Mouse (Mus musculus) forebrain, postnatal 0 days (tissue): ENCODE measurements around the gene Rnf181. TPM values are rescaled to one million over a fixed set of nuclear protein-coding genes. Genes with fewer than 3 reads are reported as not detected.
A peak's percentile ranks its signal among the peaks of the same experiment; 100 is the strongest.

Source experiments
- ATAC-seq: fragments of 200-750 bp; cut with Nextera tagmentation; 2 replicates; pipeline ENCODE4 v1.8.0; 2017; ENCODE audit warnings: mild to moderate bottlenecking, moderate library complexity
- DNase-seq: peaks from one replicate; pipeline ENCODE4 v3.0.0-alpha.2; 2015
- H3K27ac ChIP-seq: fragments of 300-500 bp; sonication (generic); 2 replicates; pipeline ENCODE4 v1.5.1; 2014; ENCODE audit warnings: low read depth, mild to moderate bottlenecking, antibody characterized with exemption, low read length, moderate library complexity, mixed read lengths
- H3K27me3 ChIP-seq: fragments of 300-500 bp; sonication (generic); 2 replicates; pipeline ENCODE4 v1.6.1; 2014; ENCODE audit warnings: mild to moderate bottlenecking, low read length, mixed read lengths; ENCODE audit not compliant: insufficient read depth
- H3K36me3 ChIP-seq: fragments of 300-500 bp; sonication (generic); 2 replicates; pipeline ENCODE4 v1.6.1; 2014; ENCODE audit warnings: mild to moderate bottlenecking, moderate library complexity; ENCODE audit not compliant: insufficient read depth
- H3K4me1 ChIP-seq: fragments of 300-500 bp; sonication (generic); 2 replicates; pipeline ENCODE4 v1.6.1; 2014; ENCODE audit warnings: antibody characterized with exemption; ENCODE audit not compliant: insufficient read depth
- H3K4me2 ChIP-seq: fragments of 300-500 bp; sonication (generic); 2 replicates; pipeline ENCODE4 v1.6.1; 2014; ENCODE audit warnings: low read depth, mild to moderate bottlenecking, moderate library complexity
- H3K4me3 ChIP-seq: fragments of 300-500 bp; sonication (generic); 2 replicates; pipeline ENCODE4 v1.5.1; 2014; ENCODE audit warnings: low read depth, low read length, mixed read lengths
- H3K9ac ChIP-seq: fragments of 300-500 bp; sonication (generic); 2 replicates; pipeline ENCODE4 v1.6.1; 2014; ENCODE audit warnings: mild to moderate bottlenecking
- H3K9me3 ChIP-seq: fragments of 300-500 bp; sonication (generic); 2 replicates; pipeline ENCODE4 v1.6.1; 2016; ENCODE audit warnings: low read length
- CTCF ChIP-seq: sonication (generic); IDR thresholded peaks from 2 replicates; pipeline ENCODE4 v1.5.1; 2016; ENCODE audit warnings: antibody characterized with exemption, control low read depth, low read depth
- WGBS: fragments of 180-500 bp; shearing (Covaris S2); extraction: QIAGEN DNeasy Blood & Tissue Kit; methylation state at CpG from one replicate; pipeline ENCODE4 v1.1.7; 2014; 5-methylcytosine and 5-hydroxymethylcytosine counted together
- polyA plus RNA-seq: library from polyadenylated mRNA; unstranded; fragments of >200 nt; fragmentation: Nextera tagmentation; extraction: Ambion mirVana; gene quantifications from 2 replicates; pipeline ENCODE4 v1.2.1, GENCODE M21; 2015
- total RNA-seq: library from RNA; depleted of rRNA; stranded (reverse); fragments of >200 nt; gene quantifications from 2 replicates; pipeline ENCODE4 v1.2.3, GENCODE M21; 2014

Rnf181 gene
- total and polyA plus RNA-seq, 2 experiments from 2014 or later = 76.3 to 117 TPM

DNA sequence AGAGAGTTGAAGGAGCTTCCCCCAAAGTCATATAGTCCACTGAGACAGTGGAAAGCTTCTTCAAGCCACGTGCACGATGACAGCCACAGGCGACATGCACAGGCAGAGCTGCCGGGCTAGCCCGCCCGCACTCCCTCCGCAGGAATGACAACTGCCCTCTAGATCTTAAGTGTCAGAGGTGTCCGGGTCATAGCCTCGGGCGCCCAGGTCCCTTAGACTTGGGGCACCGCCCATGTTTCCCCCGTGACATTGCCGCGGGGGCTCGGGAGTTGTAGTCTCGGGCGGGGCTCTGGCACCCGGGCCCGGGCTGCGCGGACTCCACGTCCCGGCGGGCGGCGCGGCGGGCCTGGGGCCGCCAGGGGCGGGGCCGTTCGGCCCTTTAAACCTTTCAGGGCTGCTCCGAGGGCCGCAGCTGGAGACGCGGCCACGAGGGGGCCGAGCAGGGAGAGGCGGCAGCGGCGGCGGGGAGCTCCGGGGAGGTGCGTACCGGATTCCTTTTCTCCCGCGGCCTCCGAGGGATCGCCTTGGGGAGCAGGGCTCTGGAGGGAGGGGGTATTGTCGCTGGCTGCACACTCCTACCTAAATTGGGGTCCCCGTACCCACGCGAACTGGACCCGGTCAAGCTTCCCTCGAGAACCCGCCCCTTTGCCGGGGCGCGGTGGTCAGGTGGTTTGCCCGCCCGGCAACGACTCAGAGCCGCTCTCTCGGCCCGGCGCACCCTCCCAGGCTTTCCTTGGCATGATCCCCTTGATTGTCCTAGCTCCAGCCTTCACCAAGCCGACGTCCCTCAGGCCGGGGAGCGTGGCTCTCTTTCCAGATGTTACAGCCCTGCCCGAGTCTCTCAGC lies 11.5 kb downstream of the Rnf181 start, which contains the start of gene Tmem150a:
Gene Tmem150a (plus strand): TSS at position 382 of the 846 bp plus-strand sequence.
- WGBS = 6% methylated on average over 70 of the region's 71 CpGs

DNA sequence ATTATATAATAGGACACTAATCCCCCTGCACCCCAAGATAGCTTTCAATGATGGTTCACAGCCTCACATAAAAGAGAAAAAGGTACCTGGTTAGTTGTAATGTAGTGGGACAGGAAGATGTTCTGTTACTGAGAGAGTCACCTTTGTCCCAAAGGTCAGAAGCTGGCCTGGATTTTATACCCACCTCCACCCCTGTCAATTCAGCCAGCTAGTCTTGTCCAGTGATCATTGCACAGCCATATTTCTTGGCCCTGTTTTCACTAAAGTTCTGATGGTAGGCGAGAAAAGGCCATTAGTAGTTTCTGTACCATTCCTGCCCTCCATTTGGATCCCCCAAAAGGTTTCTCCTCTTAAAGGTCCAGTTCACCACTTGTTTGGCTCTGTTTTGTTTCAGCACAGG lies 12.7 kb downstream of the Rnf181 start:
- 0 out of 2 replicates have a peak, but pooled peaks cover 6% of the 10 kb centered on the region for H3K4me1 ChIP-seq
- H3K27ac ChIP-seq = no peak overlapping the region
- H3K4me3 ChIP-seq = no peak overlapping the region
- H3K4me2 ChIP-seq = no peak overlapping the region
- peaks cover 29% of the 10 kb centered on the region for H3K36me3 ChIP-seq
- no peak for DNase-seq
- no peak for ATAC-seq
- H3K9me3 ChIP-seq = no peaks in the 10 kb centered on the region
- 82% methylated on average over 1 of the region's 1 CpGs for WGBS
- H3K9ac ChIP-seq = no peak overlapping the region
- H3K27me3 ChIP-seq = no peaks in the 10 kb centered on the region
- TF ChIP-seq CTCF = no peak

More for the DNA sequence above, 11.5 kb downstream of the Rnf181 start, which contains the start of gene Tmem150a:
- Histone ChIP-seq H3K9ac (peak within 1 kb of the TSS; percentile 88), H3K27ac (peak within 1 kb of the TSS; percentile 71), H3K36me3 (peaks cover 31% of the 10 kb centered on the region), H3K27me3 (no peaks in the 10 kb centered on the region), H3K4me1 (0 out of 2 replicates have a peak, but pooled peaks cover 6% of the 10 kb centered on the region), H3K4me3 (peak within 1 kb of the TSS; percentile 69), H3K4me2 (peak within 1 kb of the TSS; percentile 93), H3K9me3 (no peaks in the 10 kb centered on the region)
- DNase-seq = peak; percentile 82
- peak; percentile 46 for TF ChIP-seq CTCF
- peak; percentile 93 for ATAC-seq

DNA sequence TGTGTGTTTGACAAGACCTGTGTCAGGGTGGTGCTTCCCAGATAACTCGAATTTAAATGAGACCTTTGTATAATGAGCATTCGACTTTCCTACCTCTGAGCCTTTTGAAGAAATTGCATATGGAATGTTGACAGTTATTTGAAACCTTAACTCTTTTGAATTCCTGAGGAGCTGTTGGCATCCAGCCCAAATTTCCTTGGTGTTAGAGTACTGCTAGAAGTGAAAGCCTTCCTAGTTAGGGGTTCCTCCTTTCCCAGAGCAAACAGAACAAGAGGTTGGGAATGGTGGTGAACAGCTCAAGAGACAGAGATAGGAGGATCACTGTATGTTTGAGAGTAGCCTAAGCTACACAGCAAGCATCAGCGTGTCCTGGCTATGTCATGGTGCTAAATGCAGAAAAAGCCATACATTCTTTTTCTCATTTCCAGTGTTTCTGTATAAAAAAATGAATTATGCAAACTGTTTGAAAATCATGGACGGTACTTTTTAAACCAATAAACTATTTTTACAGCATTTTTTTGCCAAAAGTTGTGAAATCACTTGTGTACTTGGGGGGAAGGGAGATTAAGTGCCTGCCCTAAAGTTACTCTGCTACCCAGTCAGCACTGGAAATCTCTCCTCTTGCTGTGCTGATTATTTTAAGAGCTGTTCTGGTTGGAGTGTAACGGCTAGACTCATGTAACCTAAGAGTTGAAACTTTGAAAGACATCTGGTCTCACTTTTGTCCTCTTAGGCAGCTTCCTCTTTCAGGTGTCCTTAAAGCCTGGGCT lies 13.9 kb downstream of the Rnf181 start:
- no peak overlapping the region for H3K4me2 ChIP-seq
- no peak for ATAC-seq
- H3K27me3 ChIP-seq = no peaks in the 10 kb centered on the region
- TF ChIP-seq CTCF = no peak
- H3K36me3 ChIP-seq = peaks cover 19% of the 10 kb centered on the region
- DNase-seq = no peak
- H3K4me3 ChIP-seq = no peak overlapping the region
- WGBS = 69% methylated on average over 5 of the region's 5 CpGs
- H3K9me3 ChIP-seq = no peaks in the 10 kb centered on the region
- H3K9ac ChIP-seq = no peak overlapping the region
- no peak overlapping the region for H3K27ac ChIP-seq
- H3K4me1 ChIP-seq = peaks cover 12% of the 10 kb centered on the region; the same call in 1 of the 2 replicates

DNA sequence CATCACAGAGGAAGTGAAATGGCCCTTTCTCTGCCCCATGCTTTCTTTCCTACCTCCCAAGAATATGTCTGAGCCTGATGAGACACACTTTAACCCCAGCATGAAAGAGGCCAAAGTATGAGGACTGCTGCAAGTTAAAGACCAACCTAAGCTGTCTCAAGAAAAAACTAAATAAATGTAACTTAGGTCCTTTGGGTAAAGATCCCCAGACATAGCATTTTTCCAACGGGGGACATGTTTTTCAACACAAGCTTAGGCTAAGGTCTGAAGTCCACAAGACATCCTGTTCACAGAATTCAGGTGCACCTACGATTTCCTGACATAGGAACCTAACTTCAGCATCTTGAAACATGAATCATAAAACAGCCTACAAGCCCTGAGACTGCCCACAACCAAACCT lies 16.5 kb downstream of the Rnf181 start:
- 96% methylated on average over 2 of the region's 2 CpGs for WGBS
- no peak overlapping the region for H3K4me2 ChIP-seq
- peaks cover 13% of the 10 kb centered on the region for H3K4me1 ChIP-seq
- no peak for DNase-seq
- H3K9me3 ChIP-seq = no peaks in the 10 kb centered on the region
- no peak overlapping the region for H3K9ac ChIP-seq
- ATAC-seq = no peak
- TF ChIP-seq CTCF = no peak
- no peaks in the 10 kb centered on the region for H3K27me3 ChIP-seq
- peaks cover 16% of the 10 kb centered on the region for H3K36me3 ChIP-seq
- H3K27ac ChIP-seq = no peak overlapping the region
- no peak overlapping the region for H3K4me3 ChIP-seq

DNA sequence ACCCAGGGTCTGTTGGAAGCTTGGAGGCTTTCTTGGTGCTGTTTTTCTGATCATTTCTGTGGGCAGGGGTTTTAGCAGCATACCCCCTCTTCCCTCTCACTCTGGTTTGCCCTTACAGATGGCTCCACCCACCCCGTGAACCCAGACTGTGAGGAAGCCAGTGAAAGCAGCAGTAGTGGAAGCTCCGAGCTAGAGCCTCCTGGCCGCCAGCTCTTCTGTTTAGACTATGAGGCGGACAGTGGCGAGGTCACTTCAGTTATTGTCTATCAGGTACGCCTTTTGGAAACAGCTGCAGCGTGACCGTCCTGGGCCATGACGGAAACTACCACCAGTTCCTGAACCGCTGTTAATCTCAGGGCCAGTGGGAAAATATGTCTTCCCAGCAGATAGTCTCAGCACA lies 18.3 kb downstream of the Rnf181 start:
- ATAC-seq = no peak
- no peak for TF ChIP-seq CTCF
- 81% methylated on average over 10 of the region's 10 CpGs for WGBS
- no peak overlapping the region for H3K9ac ChIP-seq
- H3K4me1 ChIP-seq = peaks cover 18% of the 10 kb centered on the region
- no peak for DNase-seq
- H3K4me2 ChIP-seq = peak overlapping the region; percentile 76
- H3K9me3 ChIP-seq = no peaks in the 10 kb centered on the region
- no peak overlapping the region for H3K27ac ChIP-seq
- no peaks in the 10 kb centered on the region for H3K27me3 ChIP-seq
- H3K4me3 ChIP-seq = no peak overlapping the region
- peaks cover 16% of the 10 kb centered on the region for H3K36me3 ChIP-seq

- Histone ChIP-seq H3K27ac (peak within 1 kb of the TSS; percentile 83), H3K27me3 (no peaks in the 10 kb centered on the region), H3K9me3 (no peaks in the 10 kb centered on the region), H3K36me3 (peaks cover 16% of the 10 kb centered on the region), H3K4me3 (peak within 1 kb of the TSS; percentile 58), H3K4me1 (peaks cover 18% of the 10 kb centered on the region), H3K4me2 (peak within 1 kb of the TSS; percentile 76), H3K9ac (peak within 1 kb of the TSS; percentile 72)
- TF ChIP-seq CTCF = peak; percentile 43
- 2% methylated on average over 65 of the region's 72 CpGs for WGBS
- ATAC-seq (peak; percentile 66), DNase-seq (peak; percentile 73)
These were observed 19.4 kb downstream of the Rnf181 start, which contains the start of gene 0610030E20Rik for GRCm38 (mm10) chr6:72347166-72347941. Gene 0610030E20Rik, plus strand, starts transcription at chr6:72347317.
